Mouse (Mus musculus): ENCODE measurements at regions not wholly inside any gene's neighbourhood (a gene's known extent, or its start where the extent isn't known, plus 50 kb on each side); places are given as distances from the start of the nearest gene placed in this dataset.

- TF ChIP-seq POLR2A (IDR thresholded peaks at IDR 0.05; ENCODE audit: borderline replicate concordance, control insufficient read depth, low read depth, low read length) (no peak), CTCF (IDR thresholded peaks at IDR 0.05; ENCODE audit: control insufficient read depth, insufficient read depth, low read length) (peak; percentile 82)
Measured at GRCm38 (mm10) chr11:114462755-114463374, 205.5 kb upstream of the Rpl38 start.
